Mouse (Mus musculus) myocyte (in vitro differentiated cells): ENCODE data around the gene Megf6.

ENCODE experiments used
- CEBPB ChIP-seq: IDR thresholded peaks from 2 replicates; pipeline ENCODE4 v1.6.1; 2011; ENCODE audit warnings: mild to moderate bottlenecking, moderate library complexity; ENCODE audit not compliant: poor library complexity, insufficient read depth, severe bottlenecking
- E2F4 ChIP-seq: IDR thresholded peaks from one replicate; pipeline ENCODE4 v1.6.1; 2011; ENCODE audit warnings: mild to moderate bottlenecking, control low read depth, moderate library complexity; ENCODE audit not compliant: insufficient read depth
- MAX ChIP-seq: IDR thresholded peaks from one replicate; pipeline ENCODE4 v1.6.1; 2011; ENCODE audit warnings: low read depth, mild to moderate bottlenecking, control low read depth
- MYOD1 ChIP-seq, 3 experiments: IDR thresholded peaks; one replicate each; pipeline ENCODE4 v1.6.1; 2011; ENCODE audit warnings: control low read depth in 2 of 3, low read depth in 2 of 3, mild to moderate bottlenecking in 2 of 3, moderate library complexity in 1 of 3; ENCODE audit not compliant: insufficient read length in 2 of 3, control insufficient read depth in 1 of 3
- MYOG ChIP-seq, 3 experiments: IDR thresholded peaks; one replicate each; pipeline ENCODE4 v1.6.1; 2011; ENCODE audit warnings: control low read depth in 2 of 3, low read depth in 2 of 3, mild to moderate bottlenecking in 2 of 3; ENCODE audit not compliant: insufficient read length in 2 of 3, control insufficient read depth in 1 of 3, insufficient read depth in 1 of 3
- POLR2A ChIP-seq: IDR thresholded peaks from one replicate; pipeline ENCODE4 v1.6.1; 2011; ENCODE audit warnings: low read depth, mild to moderate bottlenecking, control low read depth, moderate library complexity; ENCODE audit not compliant: insufficient read length
- POLR2AphosphoS2 ChIP-seq: IDR thresholded peaks from one replicate; pipeline ENCODE4 v1.6.1; 2011; ENCODE audit warnings: low read depth, control low read depth; ENCODE audit not compliant: insufficient read length
- REST ChIP-seq: IDR thresholded peaks from one replicate; pipeline ENCODE4 v1.6.1; 2011; ENCODE audit warnings: mild to moderate bottlenecking, control low read depth, moderate library complexity; ENCODE audit not compliant: insufficient read depth, insufficient read length
- SRF ChIP-seq: IDR thresholded peaks from one replicate; pipeline ENCODE4 v1.6.1; 2011; ENCODE audit warnings: low read depth; ENCODE audit not compliant: control insufficient read depth, insufficient read length
- TCF12 ChIP-seq: IDR thresholded peaks from one replicate; pipeline ENCODE4 v1.6.1; 2011; ENCODE audit warnings: mild to moderate bottlenecking, control low read depth; ENCODE audit not compliant: poor library complexity, insufficient read depth, severe bottlenecking
- TCF3 ChIP-seq: IDR thresholded peaks from one replicate; pipeline ENCODE4 v1.6.1; 2011; ENCODE audit warnings: low read depth, control low read depth; ENCODE audit not compliant: insufficient read length
- USF1 ChIP-seq: IDR thresholded peaks from one replicate; pipeline ENCODE4 v1.6.1; 2011; ENCODE audit warnings: low read depth, mild to moderate bottlenecking, control low read depth, moderate library complexity

- TF ChIP-seq POLR2AphosphoS2 = no peak
- TF ChIP-seq USF1 = no peak
- TF ChIP-seq MYOG (IDR thresholded peaks at IDR 0.05; ENCODE audit: control insufficient read depth in 1 of 3, insufficient read depth in 1 of 3, insufficient read length in 2 of 3, low read depth in 2 of 3) = no peak
- TF ChIP-seq TCF12 = no peak
- no peak for TF ChIP-seq POLR2A
- no peak for TF ChIP-seq E2F4
- no peak for TF ChIP-seq MYOD1 (IDR thresholded peaks at IDR 0.05; ENCODE audit: control insufficient read depth in 1 of 3, insufficient read length in 2 of 3, low read depth in 2 of 3)
- no peak for TF ChIP-seq MAX
- TF ChIP-seq CEBPB = no peak
- TF ChIP-seq SRF = no peak
- TF ChIP-seq TCF3 = no peak
- TF ChIP-seq REST = no peak
Measured at GRCm38 (mm10) chr4:154224970-154225309, 54.4 kb downstream of the Megf6 start.
